Mouse (Mus musculus) kidney, postnatal 0 days (tissue): ENCODE results near the gene Prg2. TPM values are rescaled to one million over a fixed set of nuclear protein-coding genes. Genes with fewer than 3 reads are reported as not detected.

ENCODE experiments used
- ATAC-seq: fragments of 200-750 bp; cut with Nextera tagmentation; replicated peaks from 2 replicates; pipeline ENCODE4 v1.8.0; 2017; ENCODE audit warnings: low read depth, moderate number of reproducible peaks, moderate TSS enrichment, moderate library complexity; ENCODE audit not compliant: low FRiP score
- DNase-seq: peaks from one replicate; pipeline ENCODE4 v3.0.0-alpha.2; 2016; ENCODE audit warnings: low spot score
- H3K27ac ChIP-seq: fragments of 300-500 bp; sonication (generic); 2 replicates; pipeline ENCODE4 v1.5.1; 2014; ENCODE audit warnings: mild to moderate bottlenecking
- H3K27me3 ChIP-seq: fragments of 300-500 bp; sonication (generic); 2 replicates; pipeline ENCODE4 v1.6.1; 2014; ENCODE audit warnings: low read length, mixed read lengths; ENCODE audit not compliant: insufficient read depth
- H3K36me3 ChIP-seq: fragments of 300-500 bp; sonication (generic); 2 replicates; pipeline ENCODE4 v1.6.1; 2014; ENCODE audit warnings: low read length, mixed read lengths; ENCODE audit not compliant: insufficient read depth
- H3K4me1 ChIP-seq: fragments of 300-500 bp; sonication (generic); replicated peaks from 2 replicates; pipeline ENCODE4 v1.6.1; 2014; ENCODE audit warnings: antibody characterized with exemption, low read length, mixed read lengths; ENCODE audit not compliant: insufficient read depth
- H3K4me2 ChIP-seq: fragments of 300-500 bp; sonication (generic); 2 replicates; pipeline ENCODE4 v1.6.1; 2014; ENCODE audit warnings: mild to moderate bottlenecking, low read length, moderate library complexity, mixed read lengths
- H3K4me3 ChIP-seq: fragments of 300-500 bp; sonication (generic); replicated peaks from 2 replicates; pipeline ENCODE4 v1.5.1; 2014; ENCODE audit warnings: low read depth, low read length
- H3K9ac ChIP-seq: fragments of 300-500 bp; sonication (generic); 2 replicates; pipeline ENCODE4 v1.6.1; 2014; ENCODE audit warnings: low read depth, low read length
- H3K9me3 ChIP-seq: fragments of 300-500 bp; sonication (generic); replicated peaks from 2 replicates; pipeline ENCODE4 v1.6.1; 2016; ENCODE audit warnings: low read length, inconsistent platforms, mixed read lengths
- CTCF ChIP-seq: IDR thresholded peaks from 2 replicates; pipeline ENCODE4 v1.5.1; 2016; ENCODE audit warnings: antibody characterized with exemption, low read depth, mild to moderate bottlenecking, moderate library complexity
- WGBS: fragments of 180-500 bp; shearing (Covaris S2); extraction: QIAGEN DNeasy Blood & Tissue Kit; methylation state at CpG from one replicate; pipeline ENCODE4 v1.1.7; 2014; 5-methylcytosine and 5-hydroxymethylcytosine counted together
- polyA plus RNA-seq: library from polyadenylated mRNA; unstranded; fragments of >200 nt; fragmentation: Nextera tagmentation; extraction: Ambion mirVana; gene quantifications from 2 replicates; pipeline ENCODE4 v1.2.1, GENCODE M21; 2015

Prg2 gene
- polyA plus RNA-seq, 1 experiment from 2014 or later, result not detected

- TF ChIP-seq CTCF, result no peak
- WGBS, result 62% methylated on average over 5 of the region's 5 CpGs
- Histone ChIP-seq H3K27ac (no peak overlapping the region), H3K4me2 (peak overlapping the region; percentile 62), H3K36me3 (no peaks in the 10 kb centered on the region), H3K27me3 (no peaks in the 10 kb centered on the region), H3K4me3 (peak overlapping the region; percentile 41), H3K9me3 (no peaks in the 10 kb centered on the region), H3K9ac (peak overlapping the region; percentile 25; the same call in 1 of the 2 replicates), H3K4me1 (peaks cover 8% of the 10 kb centered on the region; the same call in 1 of the 2 replicates)
- peak; percentile 30 for DNase-seq
- ATAC-seq, result no peak
Observed at GRCm38 (mm10) chr2:84938249-84938946, 41.9 kb upstream of the Prg2 start.

- DNase-seq, result no peak
- Histone ChIP-seq H3K36me3 (no peaks in the 10 kb centered on the region), H3K9ac (no peak overlapping the region), H3K9me3 (no peaks in the 10 kb centered on the region), H3K4me1 (peaks cover 8% of the 10 kb centered on the region; the same call in 1 of the 2 replicates), H3K4me3 (no peak overlapping the region), H3K4me2 (no peak overlapping the region), H3K27me3 (no peaks in the 10 kb centered on the region), H3K27ac (no peak overlapping the region)
- no peak for TF ChIP-seq CTCF
- ATAC-seq, result no peak
- 90% methylated on average over 3 of the region's 3 CpGs for WGBS
Observed at GRCm38 (mm10) chr2:84939306-84939705, 41.0 kb upstream of the Prg2 start.

GRCm38 (mm10) chr2:84939711-84940110, 40.5 kb upstream of the Prg2 start:
- no peak for TF ChIP-seq CTCF
- WGBS, result 93% methylated on average over 6 of the region's 6 CpGs
- H3K4me3 ChIP-seq, result no peak overlapping the region
- no peak overlapping the region for H3K9ac ChIP-seq
- H3K36me3 ChIP-seq, result 0 out of 2 replicates have a peak, but pooled peaks cover 3% of the 10 kb centered on the region
- ATAC-seq (no peak), DNase-seq (no peak)
- no peaks in the 10 kb centered on the region for H3K27me3 ChIP-seq
- H3K27ac ChIP-seq, result no peak overlapping the region
- no peak overlapping the region for H3K4me2 ChIP-seq
- peaks cover 8% of the 10 kb centered on the region; the same call in 1 of the 2 replicates for H3K4me1 ChIP-seq
- H3K9me3 ChIP-seq, result no peaks in the 10 kb centered on the region

GRCm38 (mm10) chr2:84941332-84941731, 38.9 kb upstream of the Prg2 start:
- peaks cover 8% of the 10 kb centered on the region; the same call in 1 of the 2 replicates for H3K4me1 ChIP-seq
- TF ChIP-seq CTCF, result no peak
- 47% methylated on average over 2 of the region's 2 CpGs for WGBS
- no peak overlapping the region for H3K4me2 ChIP-seq
- H3K4me3 ChIP-seq, result no peak overlapping the region
- H3K9ac ChIP-seq, result no peak overlapping the region
- ATAC-seq (no peak), DNase-seq (no peak)
- no peaks in the 10 kb centered on the region for H3K9me3 ChIP-seq
- no peak overlapping the region for H3K27ac ChIP-seq
- no peaks in the 10 kb centered on the region for H3K27me3 ChIP-seq
- H3K36me3 ChIP-seq, result 0 out of 2 replicates have a peak, but pooled peaks cover 7% of the 10 kb centered on the region

- ATAC-seq (no peak), DNase-seq (no peak)
- WGBS, result 95% methylated on average over 4 of the region's 4 CpGs
- Histone ChIP-seq H3K27me3 (no peaks in the 10 kb centered on the region), H3K27ac (no peak overlapping the region), H3K4me1 (peaks cover 8% of the 10 kb centered on the region; the same call in 1 of the 2 replicates), H3K9ac (no peak overlapping the region), H3K4me2 (no peak overlapping the region), H3K36me3 (0 out of 2 replicates have a peak, but pooled peaks cover 7% of the 10 kb centered on the region), H3K4me3 (no peak overlapping the region), H3K9me3 (no peaks in the 10 kb centered on the region)
- no peak for TF ChIP-seq CTCF
Observed at GRCm38 (mm10) chr2:84941795-84942194, 38.5 kb upstream of the Prg2 start.

- Histone ChIP-seq H3K4me2 (no peak overlapping the region), H3K36me3 (peaks cover 37% of the 10 kb centered on the region; the same call in 1 of the 2 replicates), H3K4me1 (no peaks in the 10 kb centered on the region), H3K9ac (no peak overlapping the region), H3K9me3 (no peaks in the 10 kb centered on the region), H3K27ac (no peak overlapping the region), H3K27me3 (no peaks in the 10 kb centered on the region), H3K4me3 (no peak overlapping the region)
- WGBS, result 83% methylated on average over 3 of the region's 3 CpGs
- no peak for TF ChIP-seq CTCF
- DNase-seq (no peak), ATAC-seq (no peak)
Observed at GRCm38 (mm10) chr2:84947154-84947771, 33.0 kb upstream of the Prg2 start.
